Mouse (Mus musculus): Measurements from ENCODE around the gene Gcgr. TPM values are rescaled to one million over a fixed set of nuclear protein-coding genes. Genes with fewer than 3 reads are reported as not detected.

Gcgr gene
- polyA plus RNA-seq, 1 experiment = not detected

- TF ChIP-seq GATA1 (IDR thresholded peaks at IDR 0.05; ENCODE audit: low read length) = no peak
Measured at GRCm38 (mm10) chr11:120545964-120546363, 15.5 kb downstream of the Gcgr start.

GRCm38 (mm10) chr11:120547469-120547868 is 17.0 kb downstream of the Gcgr start:
- no peak for TF ChIP-seq GATA1 (IDR thresholded peaks at IDR 0.05; ENCODE audit: low read length)

- TF ChIP-seq GATA1 (IDR thresholded peaks at IDR 0.05; ENCODE audit: low read length) = no peak
Measured at GRCm38 (mm10) chr11:120548214-120548613, 17.7 kb downstream of the Gcgr start.

- TF ChIP-seq GATA1 (IDR thresholded peaks at IDR 0.05; ENCODE audit: low read length) = no peak
Measured at GRCm38 (mm10) chr11:120548786-120549167, 18.3 kb downstream of the Gcgr start.

- TF ChIP-seq GATA1 (IDR thresholded peaks at IDR 0.05; ENCODE audit: low read length) = no peak
Measured at GRCm38 (mm10) chr11:120549168-120549945, 18.9 kb downstream of the Gcgr start, which contains the start of gene Mcrip1. Gene Mcrip1 (minus strand): TSS chr11:120549727.

GRCm38 (mm10) chr11:120549986-120550809 is 19.7 kb downstream of the Gcgr start:
- TF ChIP-seq GATA1 (IDR thresholded peaks at IDR 0.05; ENCODE audit: low read length) = no peak

GRCm38 (mm10) chr11:120550810-120551440 is 20.4 kb downstream of the Gcgr start, which contains the start of gene Ppp1r27:
Gene Ppp1r27 (minus strand): TSS chr11:120551132.
- no peak for TF ChIP-seq GATA1 (IDR thresholded peaks at IDR 0.05; ENCODE audit: low read length)

- no peak for TF ChIP-seq GATA1 (IDR thresholded peaks at IDR 0.05; ENCODE audit: low read length)
Measured at GRCm38 (mm10) chr11:120552736-120553135, 22.2 kb downstream of the Gcgr start.

GRCm38 (mm10) chr11:120554834-120555233 is 24.3 kb downstream of the Gcgr start:
- no peak for TF ChIP-seq GATA1 (IDR thresholded peaks at IDR 0.05; ENCODE audit: low read length)

GRCm38 (mm10) chr11:120555260-120555659 is 24.8 kb downstream of the Gcgr start:
- TF ChIP-seq GATA1 (IDR thresholded peaks at IDR 0.05; ENCODE audit: low read length) = no peak

- no peak for TF ChIP-seq GATA1 (IDR thresholded peaks at IDR 0.05; ENCODE audit: low read length)
Measured at GRCm38 (mm10) chr11:120560952-120561728, 30.6 kb downstream of the Gcgr start.

GRCm38 (mm10) chr11:120562949-120563348 is 32.5 kb downstream of the Gcgr start:
- TF ChIP-seq GATA1 (IDR thresholded peaks at IDR 0.05; ENCODE audit: low read length) = no peak

- no peak for TF ChIP-seq GATA1 (IDR thresholded peaks at IDR 0.05; ENCODE audit: low read length)
Measured at GRCm38 (mm10) chr11:120565114-120565513, 34.6 kb downstream of the Gcgr start.

- no peak for TF ChIP-seq GATA1 (IDR thresholded peaks at IDR 0.05; ENCODE audit: low read length)
Measured at GRCm38 (mm10) chr11:120568324-120568723, 37.8 kb downstream of the Gcgr start.

- TF ChIP-seq GATA1 (IDR thresholded peaks at IDR 0.05; ENCODE audit: low read length) = no peak
Measured at GRCm38 (mm10) chr11:120571122-120571521, 40.6 kb downstream of the Gcgr start.
